Mouse (Mus musculus) MEL (cell line): Measurements from ENCODE around the gene Olfr338.
"Not testable (repeated sequence)": the region's sequence is repeated elsewhere in the genome, so short reads cannot be mapped to it uniquely, and the experiment has no call there.

Experiments
- EP300 ChIP-seq, 2 experiments: IDR thresholded peaks; 2 replicates each; pipeline ENCODE4 v1.6.1; 2011; ENCODE audit warnings: improper control_type of control experiment in 2 of 2, low read length in 2 of 2, low read depth in 1 of 2, mild to moderate bottlenecking in 1 of 2
- MEF2A ChIP-seq: IDR thresholded peaks from 2 replicates; pipeline ENCODE4 v1.6.1; 2014; ENCODE audit warnings: low read depth, mild to moderate bottlenecking, inconsistent platforms, low read length, improper control_type of control experiment; ENCODE audit not compliant: poor library complexity, insufficient replicate concordance, severe bottlenecking; ENCODE audit errors: extremely low read depth
- MXI1 ChIP-seq: IDR thresholded peaks from 2 replicates; pipeline ENCODE4 v1.6.1; 2011; ENCODE audit warnings: mild to moderate bottlenecking, low read depth, low read length, improper control_type of control experiment
- POLR2A ChIP-seq, 2 experiments: IDR thresholded peaks; 2 replicates each; pipeline ENCODE4 v1.6.1; 2011 to 2012; ENCODE audit warnings: low read length in 2 of 2, mild to moderate bottlenecking in 2 of 2, control low read depth in 1 of 2, improper control_type of control experiment in 1 of 2, low read depth in 1 of 2, moderate library complexity in 1 of 2; ENCODE audit not compliant: control insufficient read depth in 1 of 2, insufficient read depth in 1 of 2, poor library complexity in 1 of 2
- ZKSCAN1 ChIP-seq: IDR thresholded peaks from 2 replicates; pipeline ENCODE4 v1.6.1; 2012; ENCODE audit warnings: low read depth, mild to moderate bottlenecking, inconsistent platforms, low read length, improper control_type of control experiment, moderate library complexity

DNA sequence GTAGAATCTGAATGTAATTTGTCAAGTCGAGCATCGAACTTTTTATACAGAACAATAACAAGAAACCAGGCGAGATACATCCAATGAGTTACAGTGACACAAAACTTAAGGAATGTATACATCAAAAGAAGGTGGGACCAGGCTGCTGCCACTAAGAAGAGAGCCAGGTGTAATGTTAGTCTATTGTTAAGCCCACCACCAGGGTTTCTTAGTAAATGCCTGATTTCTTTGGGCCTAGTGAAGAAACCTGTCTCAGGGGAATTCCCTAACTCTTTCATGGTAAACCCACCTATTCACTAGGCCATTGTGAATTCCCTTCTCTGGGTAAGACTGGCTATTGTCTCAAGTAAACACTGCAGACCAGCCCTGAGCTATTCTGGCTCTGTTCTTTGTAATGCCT is 41.9 kb downstream of the Olfr338 start:
- not testable (repeated sequence) for TF ChIP-seq EP300 (IDR thresholded peaks at IDR 0.05; ENCODE audit: low read depth in 1 of 2, low read length in 2 of 2); POLR2A (IDR thresholded peaks at IDR 0.05; ENCODE audit: control insufficient read depth in 1 of 2, insufficient read depth in 1 of 2, low read depth in 1 of 2, low read length in 2 of 2, poor library complexity in 1 of 2); ZKSCAN1; MEF2A; MXI1
